Mouse (Mus musculus) ovary, postnatal 14 days (tissue): ENCODE results near the gene Cxcr1.
"Not testable (repeated sequence)": the region's sequence is repeated elsewhere in the genome, so short reads cannot be mapped to it uniquely, and the experiment has no call there.

Experiments
- DNase-seq: peaks from one replicate; pipeline ENCODE4 v3.0.0; 2022; ENCODE audit warnings: low spot score

The Cxcr1 gene

DNA sequence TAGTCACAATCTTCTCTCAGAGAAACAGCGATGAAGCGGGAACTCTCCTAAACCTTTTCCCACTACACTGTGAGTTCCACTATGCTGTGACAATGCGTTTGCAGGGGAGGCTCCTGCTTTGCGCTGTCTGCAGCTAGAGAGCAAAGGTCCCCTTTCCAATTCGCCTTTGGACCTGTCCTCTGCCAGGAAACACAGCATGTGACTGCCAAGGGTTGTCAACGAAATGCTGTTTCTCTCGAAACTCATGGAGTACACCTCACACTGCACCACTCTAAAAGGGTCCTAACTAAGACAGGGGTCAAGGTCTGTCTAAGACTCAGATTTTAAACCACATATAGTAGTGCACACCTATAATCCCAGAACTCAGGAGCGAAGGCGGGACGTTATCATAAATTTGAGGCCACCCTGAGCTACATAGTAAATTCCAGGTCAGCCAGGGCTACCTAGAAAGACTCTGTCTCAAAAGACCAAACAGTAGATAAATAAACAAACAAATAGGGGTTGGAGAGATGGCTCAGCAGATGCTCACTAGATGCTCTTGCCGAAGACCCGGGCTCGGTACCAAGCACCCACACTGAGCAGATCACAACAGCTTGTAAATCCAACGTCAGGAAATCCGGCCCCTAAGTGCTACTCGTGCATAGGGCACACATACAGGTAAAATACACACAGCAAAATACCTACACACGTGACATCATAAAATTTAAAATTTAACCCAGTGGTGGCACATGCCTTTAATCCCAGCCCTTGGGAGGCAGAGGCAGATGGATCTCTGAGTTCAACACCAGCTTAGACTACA is 2.4 kb upstream of the Cxcr1 start:
- no peak for DNase-seq

GRCm38 (mm10) chr1:74195961-74196360 is 1.5 kb upstream of the Cxcr1 start:
- DNase-seq = no peak

- no peak for DNase-seq
Measured at GRCm38 (mm10) chr1:74192711-74193110, 1.7 kb downstream of the Cxcr1 start.

GRCm38 (mm10) chr1:74190471-74190870 is 4.0 kb downstream of the Cxcr1 start:
- no peak for DNase-seq

- DNase-seq = no peak
Measured at GRCm38 (mm10) chr1:74183006-74183405, 11.4 kb downstream of the Cxcr1 start.

- DNase-seq = no peak
Measured at GRCm38 (mm10) chr1:74181462-74181861, 13.0 kb downstream of the Cxcr1 start.

GRCm38 (mm10) chr1:74179624-74180408 is 14.6 kb downstream of the Cxcr1 start:
- no peak for DNase-seq

GRCm38 (mm10) chr1:74178618-74179017 is 15.8 kb downstream of the Cxcr1 start:
- DNase-seq = no peak

DNA sequence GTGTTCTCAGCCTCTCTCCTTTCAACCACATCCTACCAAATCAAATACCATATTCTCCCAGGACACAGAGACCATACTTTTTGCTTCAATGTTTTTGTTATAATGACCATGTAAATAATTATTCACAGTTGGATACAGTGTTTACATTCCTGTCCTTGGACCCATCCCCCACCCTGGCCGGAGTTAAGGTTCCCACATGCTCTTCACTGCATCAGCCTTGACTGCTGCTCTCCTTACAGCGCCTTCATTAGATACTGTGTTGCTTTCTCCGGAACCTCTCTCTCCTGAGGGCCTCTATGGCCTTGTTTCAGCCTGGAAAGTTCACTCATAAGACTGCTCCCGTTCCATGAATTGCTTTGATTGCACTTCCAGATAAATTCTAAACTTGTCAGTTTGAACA is 18.7 kb downstream of the Cxcr1 start:
- no peak for DNase-seq

DNA sequence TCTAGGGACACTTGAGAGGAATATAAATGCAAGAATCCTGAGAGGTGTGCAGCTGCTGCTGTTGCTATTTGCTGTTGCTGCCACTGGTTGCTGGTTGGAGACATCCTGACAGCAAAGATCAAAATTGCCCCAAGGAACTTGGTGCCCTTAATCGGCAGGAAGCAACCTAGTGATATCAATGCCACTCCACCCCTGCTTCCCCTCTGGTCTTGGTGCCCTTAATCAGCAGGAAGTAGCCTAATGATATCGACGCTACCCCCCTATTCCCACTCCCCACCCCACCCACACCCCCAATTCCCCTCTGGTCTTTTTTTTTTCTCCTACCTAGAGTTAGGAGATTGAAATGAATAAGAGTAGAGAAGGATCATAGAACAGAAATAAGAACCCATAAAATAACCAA is 21.7 kb downstream of the Cxcr1 start:
- no peak for DNase-seq

- DNase-seq = no peak
Measured at GRCm38 (mm10) chr1:74169721-74170120, 24.7 kb downstream of the Cxcr1 start.

GRCm38 (mm10) chr1:74167136-74167535 is 27.3 kb downstream of the Cxcr1 start:
- no peak for DNase-seq

GRCm38 (mm10) chr1:74160036-74160435 is 34.4 kb downstream of the Cxcr1 start:
- no peak for DNase-seq

DNA sequence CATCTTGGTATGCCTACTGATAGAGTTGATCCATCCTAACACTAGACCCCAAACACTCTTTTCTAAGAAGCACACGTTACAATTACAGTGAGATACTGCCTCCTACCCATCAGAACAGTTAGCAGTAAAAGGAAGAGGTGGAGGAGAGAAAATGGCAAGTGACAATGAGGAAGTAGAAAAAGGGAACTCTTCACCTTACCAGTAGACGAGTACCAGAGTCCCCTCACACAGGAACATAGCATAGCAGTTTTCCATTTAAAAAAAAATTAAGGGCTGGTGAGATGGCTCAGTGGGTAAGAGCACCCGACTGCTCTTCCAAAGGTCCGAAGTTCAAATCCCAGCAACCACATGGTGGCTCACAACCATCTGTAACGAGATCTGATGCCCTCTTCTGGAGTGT is 34.8 kb downstream of the Cxcr1 start:
- DNase-seq = not testable (repeated sequence)

DNA sequence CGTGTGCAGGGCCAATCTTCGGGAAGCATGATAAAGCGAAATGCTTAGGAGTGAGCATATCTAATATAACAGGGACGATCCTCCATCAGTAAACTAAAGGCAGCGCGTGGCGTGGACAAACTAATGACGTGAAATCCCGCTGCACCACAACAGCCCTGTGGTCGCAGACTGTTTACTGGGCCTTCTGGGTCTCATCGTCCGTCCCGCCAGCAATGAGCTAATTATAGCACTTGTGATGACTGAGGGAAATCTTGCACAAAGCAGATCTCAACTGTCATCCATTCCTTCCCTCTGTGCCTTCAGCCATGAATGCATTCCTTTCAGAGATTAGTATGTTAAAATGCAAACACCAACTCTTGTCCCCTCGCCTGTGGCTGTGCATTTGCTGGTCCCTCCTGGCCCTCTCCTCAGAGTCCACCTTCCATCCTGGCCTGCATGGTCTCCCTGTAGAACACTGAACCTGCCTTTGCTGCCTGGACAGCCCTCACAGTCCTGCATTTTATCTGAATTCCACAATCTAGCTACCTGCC is 38.0 kb downstream of the Cxcr1 start:
- no peak for DNase-seq

- DNase-seq = no peak
Measured at GRCm38 (mm10) chr1:74155435-74156012, 38.9 kb downstream of the Cxcr1 start.

DNA sequence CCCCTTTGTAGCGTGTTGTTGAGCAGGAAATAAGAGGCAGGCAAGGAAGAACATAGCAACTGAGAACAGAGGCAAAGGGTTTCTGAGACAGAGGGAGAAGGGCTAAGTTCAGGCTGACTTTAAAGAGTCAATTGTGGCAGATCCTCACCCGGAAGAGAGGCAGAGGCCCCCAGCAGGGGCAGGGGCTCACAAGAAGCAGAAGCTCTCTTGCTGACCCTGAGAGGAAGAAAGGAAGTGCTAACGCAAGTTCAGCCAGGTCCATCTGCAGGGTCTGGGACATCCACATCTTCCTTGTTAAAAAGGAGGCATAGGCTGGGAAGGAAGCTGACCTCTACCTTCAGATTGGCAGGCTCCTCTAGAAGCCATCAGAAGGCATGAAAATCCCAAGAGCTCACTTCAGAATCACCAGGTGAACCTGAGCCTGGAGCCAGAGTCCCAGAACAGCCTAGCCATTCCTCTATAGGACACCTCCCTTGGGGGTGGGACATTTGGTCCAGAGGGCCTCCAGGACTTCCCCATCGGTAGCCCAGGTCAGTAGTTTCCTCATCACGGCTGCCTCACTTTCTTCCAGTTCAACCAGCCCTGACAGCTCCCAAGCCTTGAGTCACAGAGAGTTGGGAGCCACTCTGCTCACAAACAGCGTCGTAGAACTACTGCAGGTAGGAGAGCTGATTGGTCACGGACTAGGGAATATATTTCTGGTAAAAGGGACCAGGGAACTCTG is 40.8 kb downstream of the Cxcr1 start, which contains the start of gene Cxcr2:
Gene Cxcr2, plus strand, starts transcription at position 529 of the 724 bp plus-strand sequence.
- DNase-seq = no peak

- no peak for DNase-seq
Measured at GRCm38 (mm10) chr1:74151091-74151490, 43.3 kb downstream of the Cxcr1 start.

GRCm38 (mm10) chr1:74150101-74150500 is 44.3 kb downstream of the Cxcr1 start:
- no peak for DNase-seq

- DNase-seq = no peak
Measured at GRCm38 (mm10) chr1:74149106-74149885, 45.1 kb downstream of the Cxcr1 start.
